Mouse (Mus musculus) cerebellum, adult 2 months (tissue): Measurements from ENCODE around the gene 1110059E24Rik.

Experiments used
- CTCF ChIP-seq: fragments of 200-500 bp; IDR thresholded peaks from 2 replicates; pipeline ENCODE4 v1.5.1; 2011; ENCODE audit warnings: low read depth, mild to moderate bottlenecking, control low read depth, low read length, moderate library complexity, borderline replicate concordance; ENCODE audit not compliant: insufficient read depth
- POLR2A ChIP-seq: fragments of 200-500 bp; IDR thresholded peaks from 2 replicates; pipeline ENCODE4 v1.6.1; 2011; ENCODE audit warnings: low read length, control low read depth, borderline replicate concordance; ENCODE audit not compliant: insufficient read depth

DNA sequence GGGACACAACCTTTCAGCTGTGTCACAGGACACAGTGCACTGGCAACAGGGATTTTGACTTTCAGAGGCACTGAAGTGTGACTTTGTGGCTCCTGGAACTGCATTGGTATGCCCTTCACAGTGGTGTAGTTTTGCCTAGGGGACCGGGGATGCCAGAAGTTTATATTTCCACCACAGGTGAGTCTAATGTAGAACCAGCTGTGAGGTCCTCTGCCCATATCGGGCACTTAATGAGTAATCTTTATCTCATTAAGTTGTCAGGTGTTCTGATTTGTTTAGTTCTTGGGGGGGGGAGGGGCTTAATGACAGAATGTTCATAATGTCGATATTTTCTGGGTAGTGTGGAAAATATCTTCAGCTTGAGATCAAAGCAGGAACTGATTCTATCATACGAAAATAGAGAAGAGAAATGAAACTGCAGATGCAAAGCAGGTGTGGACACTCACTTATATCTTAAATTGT lies 69.2 kb downstream of the 1110059E24Rik start:
- no peak for TF ChIP-seq POLR2A
- TF ChIP-seq CTCF, result no peak
